Mouse (Mus musculus) erythroblast, embryonic 14.5 days (primary cell): ENCODE results near the gene 1700020A23Rik. TPM values are rescaled to one million over a fixed set of nuclear protein-coding genes. Genes with fewer than 3 reads are reported as not detected.

Experiments used
- H3K27me3 ChIP-seq: 2 replicates; pipeline ENCODE4 v1.6.1; 2012; ENCODE audit warnings: inconsistent platforms; ENCODE audit not compliant: control insufficient read depth
- H3K36me3 ChIP-seq: 2 replicates; pipeline ENCODE4 v1.6.1; 2012; ENCODE audit warnings: mild to moderate bottlenecking, inconsistent platforms; ENCODE audit not compliant: control insufficient read depth
- H3K4me1 ChIP-seq: 2 replicates; pipeline ENCODE4 v1.6.1; 2012; ENCODE audit warnings: inconsistent platforms; ENCODE audit not compliant: control insufficient read depth
- H3K4me3 ChIP-seq: replicated peaks from 2 replicates; pipeline ENCODE3; 2012; ENCODE audit warnings: moderate library complexity, mild to moderate bottlenecking, inconsistent platforms
- H3K9me3 ChIP-seq: 2 replicates; pipeline ENCODE4 v1.6.1; 2012; ENCODE audit warnings: low read length, inconsistent platforms, mixed read lengths; ENCODE audit not compliant: control insufficient read depth
- GATA1 ChIP-seq: IDR thresholded peaks from 2 replicates; pipeline ENCODE4 v1.6.1; 2012; ENCODE audit warnings: low read length, inconsistent platforms, mixed read lengths
- TAL1 ChIP-seq: IDR thresholded peaks from 3 replicates; pipeline ENCODE4 v1.6.1; 2012; ENCODE audit warnings: low read length, inconsistent platforms, mixed read lengths
- polyA plus RNA-seq: library from polyadenylated mRNA; stranded (reverse); fragments of >175 nt; gene quantifications from 2 replicates; pipeline ENCODE4 v1.2.3, GENCODE M21; 2012

Gene 1700020A23Rik
- polyA plus RNA-seq, 1 experiment, result not detected

DNA sequence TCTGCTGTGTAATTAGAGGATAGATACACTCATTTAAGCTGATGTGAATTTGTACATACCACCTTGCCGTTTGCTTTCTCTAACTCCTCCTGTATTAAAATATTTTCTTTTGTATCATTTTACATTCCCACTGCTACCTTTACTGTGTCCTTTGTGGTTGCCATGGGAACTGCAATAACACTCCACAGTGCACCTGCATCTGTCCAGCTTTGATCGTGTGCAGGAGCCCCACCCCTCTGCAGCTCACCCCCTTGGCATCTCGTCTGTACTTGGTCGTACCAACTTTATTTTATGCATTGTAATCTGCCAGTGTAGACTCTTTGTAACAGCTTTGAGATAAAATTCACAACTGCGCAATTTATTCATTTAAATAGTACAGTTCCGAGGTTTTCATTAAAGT lies 21.2 kb upstream of the 1700020A23Rik start:
- no peak for TF ChIP-seq GATA1
- no peak for TF ChIP-seq TAL1
- Histone ChIP-seq H3K27me3 (peaks cover 6% of the 10 kb centered on the region; the same call in 1 of the 2 replicates), H3K4me3 (no peak overlapping the region), H3K4me1 (no peaks in the 10 kb centered on the region), H3K9me3 (no peaks in the 10 kb centered on the region), H3K36me3 (no peaks in the 10 kb centered on the region)

DNA sequence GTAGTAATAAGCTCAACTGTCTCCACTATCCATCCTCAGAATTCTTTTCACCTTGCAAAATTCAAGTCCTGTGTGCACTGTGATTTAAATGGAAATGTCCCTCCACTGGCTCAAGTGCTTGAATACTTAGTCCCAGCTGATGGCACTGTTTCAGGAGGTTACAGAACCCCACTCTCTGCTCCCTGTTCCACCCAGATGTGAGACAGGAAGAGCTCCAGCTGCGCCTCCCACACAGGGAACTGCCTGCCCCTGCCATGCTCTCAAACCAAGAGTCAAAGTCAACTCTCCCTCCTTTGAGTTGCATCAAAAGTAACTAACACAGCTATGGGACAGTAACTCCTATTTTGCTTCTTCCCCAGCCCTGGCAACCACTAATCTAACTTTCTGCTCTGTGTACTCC lies 18.8 kb upstream of the 1700020A23Rik start:
- TF ChIP-seq TAL1 (no peak), GATA1 (no peak)
- Histone ChIP-seq H3K4me3 (no peak overlapping the region), H3K4me1 (no peaks in the 10 kb centered on the region), H3K27me3 (peaks cover 4% of the 10 kb centered on the region; the same call in 1 of the 2 replicates), H3K9me3 (no peaks in the 10 kb centered on the region), H3K36me3 (no peaks in the 10 kb centered on the region)

DNA sequence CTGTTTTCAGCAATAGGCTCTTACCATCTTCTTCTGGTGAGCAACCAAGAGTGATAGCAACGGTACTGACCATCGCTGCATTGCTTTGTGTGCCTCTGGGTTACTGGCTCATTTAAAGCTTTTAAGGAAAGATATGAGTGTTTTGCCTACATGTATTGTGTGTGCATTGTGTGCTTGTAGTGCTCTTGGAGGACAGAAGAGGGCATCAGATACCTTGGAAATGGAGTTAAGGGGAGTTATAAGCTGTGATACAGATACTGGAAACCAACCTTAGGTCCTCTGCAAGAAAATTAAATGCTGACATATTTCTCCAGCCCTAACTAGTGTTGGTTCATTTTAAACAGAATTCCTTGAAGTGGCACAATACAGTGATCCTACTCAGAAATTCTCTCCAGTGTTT lies 16.3 kb upstream of the 1700020A23Rik start:
- peaks cover 4% of the 10 kb centered on the region; the same call in 1 of the 2 replicates for H3K27me3 ChIP-seq
- no peaks in the 10 kb centered on the region for H3K9me3 ChIP-seq
- no peak overlapping the region for H3K4me3 ChIP-seq
- no peak for TF ChIP-seq GATA1
- no peak for TF ChIP-seq TAL1
- H3K36me3 ChIP-seq, result no peaks in the 10 kb centered on the region
- no peaks in the 10 kb centered on the region for H3K4me1 ChIP-seq

GRCm38 (mm10) chr2:130390993-130391625 lies 13.9 kb upstream of the 1700020A23Rik start:
- TF ChIP-seq GATA1, result no peak
- no peak for TF ChIP-seq TAL1
- H3K4me3 ChIP-seq, result no peak overlapping the region
- no peaks in the 10 kb centered on the region for H3K9me3 ChIP-seq

GRCm38 (mm10) chr2:130392836-130393235 lies 12.2 kb upstream of the 1700020A23Rik start:
- Histone ChIP-seq H3K4me1 (peaks cover 2% of the 10 kb centered on the region; the same call in 1 of the 2 replicates), H3K36me3 (no peaks in the 10 kb centered on the region), H3K27me3 (peaks cover 22% of the 10 kb centered on the region), H3K9me3 (no peaks in the 10 kb centered on the region), H3K4me3 (no peak overlapping the region)
- no peak for TF ChIP-seq TAL1
- TF ChIP-seq GATA1, result no peak

More at GRCm38 (mm10) chr2:130390993-130391625, 13.9 kb upstream of the 1700020A23Rik start:
- Histone ChIP-seq H3K27me3 (peaks cover 7% of the 10 kb centered on the region), H3K36me3 (no peaks in the 10 kb centered on the region), H3K4me1 (no peaks in the 10 kb centered on the region)

GRCm38 (mm10) chr2:130395696-130396095 lies 9.4 kb upstream of the 1700020A23Rik start:
- peaks cover 37% of the 10 kb centered on the region for H3K27me3 ChIP-seq
- H3K9me3 ChIP-seq, result no peaks in the 10 kb centered on the region
- H3K4me1 ChIP-seq, result peaks cover 2% of the 10 kb centered on the region; the same call in 1 of the 2 replicates

DNA sequence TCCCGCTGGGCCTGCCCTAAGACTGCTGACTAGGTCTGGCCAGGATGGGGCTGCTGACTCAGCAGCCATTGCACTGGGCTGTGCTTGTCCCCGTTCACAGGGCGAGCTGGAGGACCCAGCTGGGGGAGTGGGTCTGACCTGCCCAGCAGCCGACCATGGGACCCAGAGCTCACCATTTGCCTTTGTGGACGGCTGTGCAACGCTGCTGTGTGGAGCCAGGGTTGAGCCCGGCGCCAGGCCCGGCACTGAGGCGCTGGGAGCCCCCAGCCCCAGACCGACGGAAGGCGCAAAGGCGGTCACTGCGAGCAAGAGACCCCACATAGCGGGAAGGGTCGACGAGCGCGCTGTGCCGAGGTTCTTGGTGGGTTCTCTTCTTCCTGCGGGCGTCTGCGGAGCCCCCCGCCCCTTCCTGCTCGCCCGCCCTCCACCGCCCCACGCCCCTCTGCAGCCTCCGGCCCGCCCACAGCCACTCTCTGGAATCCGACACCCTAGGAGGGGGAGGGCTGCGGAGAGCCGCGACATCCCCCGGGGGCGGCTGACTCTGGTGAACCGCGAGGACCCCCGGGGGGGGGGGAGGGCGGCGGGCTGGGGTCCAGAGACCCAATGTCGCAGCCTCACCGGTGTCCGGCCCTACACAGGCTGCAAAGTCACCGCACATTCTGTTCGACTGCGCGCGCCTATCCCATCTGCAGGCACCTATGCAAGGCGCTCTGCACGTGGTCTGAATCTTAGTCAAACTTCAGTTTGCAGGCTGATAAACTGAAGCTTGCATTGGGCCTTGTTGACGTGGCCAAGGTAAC lies 7.7 kb upstream of the 1700020A23Rik start, which contains the start of gene Cpxm1:
Gene Cpxm1 (minus strand): TSS at position 389 of the 800 bp plus-strand sequence.
- Histone ChIP-seq H3K27me3 (peaks cover 37% of the 10 kb centered on the region), H3K9me3 (no peaks in the 10 kb centered on the region), H3K36me3 (no peaks in the 10 kb centered on the region), H3K4me3 (peak within 1 kb of the TSS; percentile 38), H3K4me1 (peaks cover 2% of the 10 kb centered on the region; the same call in 1 of the 2 replicates)
- TF ChIP-seq TAL1, result no peak
- TF ChIP-seq GATA1, result no peak

More at GRCm38 (mm10) chr2:130395696-130396095, 9.4 kb upstream of the 1700020A23Rik start:
- no peak for TF ChIP-seq TAL1
- no peak for TF ChIP-seq GATA1
- Histone ChIP-seq H3K36me3 (no peaks in the 10 kb centered on the region), H3K4me3 (no peak overlapping the region)

- no peaks in the 10 kb centered on the region for H3K36me3 ChIP-seq
- no peak overlapping the region for H3K4me3 ChIP-seq
- H3K4me1 ChIP-seq, result peaks cover 2% of the 10 kb centered on the region; the same call in 1 of the 2 replicates
- H3K27me3 ChIP-seq, result peaks cover 41% of the 10 kb centered on the region
- no peaks in the 10 kb centered on the region for H3K9me3 ChIP-seq
- TF ChIP-seq GATA1 (no peak), TAL1 (no peak)
Measured at GRCm38 (mm10) chr2:130398091-130398490, 7.0 kb upstream of the 1700020A23Rik start.

DNA sequence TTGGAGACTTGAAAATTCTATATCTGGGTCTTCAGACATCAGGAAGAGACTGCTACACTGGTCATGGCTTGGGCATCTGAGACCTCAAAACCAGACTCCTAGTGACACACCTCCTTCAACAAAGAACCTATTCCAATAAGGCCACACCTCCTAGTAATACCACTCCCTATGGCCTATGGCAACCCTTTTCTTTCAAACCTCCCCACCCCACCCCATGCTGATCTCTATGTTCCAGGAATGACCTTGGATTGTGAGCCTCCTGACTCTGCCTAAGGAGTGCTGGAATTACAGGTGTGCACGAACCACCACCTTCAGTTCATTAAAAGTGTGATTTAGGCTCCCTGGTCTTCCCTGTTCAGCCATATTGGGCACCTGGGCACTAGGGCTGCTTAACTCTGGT lies 5.0 kb upstream of the 1700020A23Rik start:
- no peaks in the 10 kb centered on the region for H3K9me3 ChIP-seq
- TF ChIP-seq TAL1 (no peak), GATA1 (no peak)
- H3K36me3 ChIP-seq, result no peaks in the 10 kb centered on the region
- H3K4me3 ChIP-seq, result no peak overlapping the region
- H3K4me1 ChIP-seq, result peaks cover 2% of the 10 kb centered on the region; the same call in 1 of the 2 replicates
- peaks cover 41% of the 10 kb centered on the region for H3K27me3 ChIP-seq
